Mouse (Mus musculus) liver, embryonic 14.5 days (tissue): ENCODE results near the gene Vps26c. TPM values are rescaled to one million over a fixed set of nuclear protein-coding genes. Genes with fewer than 3 reads are reported as not detected.

Experiments
- ATAC-seq: fragments of 200-750 bp; cut with Nextera tagmentation; 2 replicates; pipeline ENCODE4 v1.8.0; 2017; ENCODE audit warnings: moderate number of reproducible peaks, mild to moderate bottlenecking, moderate library complexity; ENCODE audit not compliant: insufficient read depth
- DNase-seq, 3 experiments: peaks; one replicate each; pipeline ENCODE4 v3.0.0-alpha.2; 2012 to 2013; ENCODE audit warnings: low read depth in 3 of 3, low spot score in 3 of 3
- H3K27ac ChIP-seq: fragments of 300-500 bp; sonication (generic); 2 replicates; pipeline ENCODE4 v1.5.1; 2014; ENCODE audit warnings: moderate library complexity, mild to moderate bottlenecking, control low read depth, inconsistent platforms
- H3K27me3 ChIP-seq: fragments of 300-500 bp; sonication (generic); 2 replicates; pipeline ENCODE4 v1.6.1; 2014; ENCODE audit warnings: mild to moderate bottlenecking, low read length, moderate library complexity; ENCODE audit not compliant: control insufficient read depth, insufficient read depth
- H3K36me3 ChIP-seq: fragments of 300-500 bp; sonication (generic); replicated peaks from 2 replicates; pipeline ENCODE4 v1.6.1; 2014; ENCODE audit warnings: low read depth; ENCODE audit not compliant: control insufficient read depth, insufficient read depth
- H3K4me1 ChIP-seq, 2 experiments: fragments of 200-500 bp in 1 of 2; fragments of 300-500 bp in 1 of 2; sonication (generic) in 1 of 2; replicated peaks; 2 replicates each; pipeline ENCODE4 v1.6.1; 2012 to 2014; ENCODE audit warnings: antibody characterized with exemption in 1 of 2, inconsistent platforms in 1 of 2, low read length in 1 of 2; ENCODE audit not compliant: control insufficient read depth in 2 of 2, insufficient read depth in 2 of 2
- H3K4me2 ChIP-seq: fragments of 300-500 bp; sonication (generic); 2 replicates; pipeline ENCODE4 v1.6.1; 2014; ENCODE audit warnings: low read depth, mild to moderate bottlenecking, control low read depth, moderate library complexity
- H3K4me3 ChIP-seq, 2 experiments: fragments of 200-500 bp in 1 of 2; fragments of 300-500 bp in 1 of 2; sonication (generic) in 1 of 2; 2 replicates each; pipeline ENCODE4 v1.5.1; 2012 to 2014; ENCODE audit warnings: low read depth in 2 of 2, low read length in 2 of 2, mild to moderate bottlenecking in 2 of 2, control low read depth in 1 of 2, inconsistent platforms in 1 of 2, moderate library complexity in 1 of 2; ENCODE audit not compliant: insufficient read depth in 1 of 2
- H3K9ac ChIP-seq: fragments of 300-500 bp; sonication (generic); replicated peaks from 2 replicates; pipeline ENCODE4 v1.6.1; 2014; ENCODE audit warnings: mild to moderate bottlenecking, control low read depth, moderate library complexity
- H3K9me3 ChIP-seq: fragments of 300-500 bp; sonication (generic); 2 replicates; pipeline ENCODE4 v1.6.1; 2016; ENCODE audit warnings: low read length, mixed read lengths; ENCODE audit not compliant: control insufficient read depth
- CTCF ChIP-seq: IDR thresholded peaks from 2 replicates; pipeline ENCODE4 v1.5.1; 2016; ENCODE audit warnings: antibody characterized with exemption, low read depth, control low read depth
- EP300 ChIP-seq: IDR thresholded peaks from 2 replicates; pipeline ENCODE4 v1.6.1; 2016; ENCODE audit warnings: antibody characterized with exemption, low read depth
- WGBS: fragments of 180-500 bp; shearing (Covaris S2); extraction: QIAGEN DNeasy Blood & Tissue Kit; methylation state at CpG from one replicate; pipeline ENCODE4 v1.1.7; 2014; ENCODE audit not compliant: insufficient replicate concordance; 5-methylcytosine and 5-hydroxymethylcytosine counted together
- polyA plus RNA-seq, 2 experiments: library from polyadenylated mRNA; depleted of rRNA in 1 of 2; stranded (reverse) in 1 of 2; unstranded in 1 of 2; fragments of >200 nt; fragmentation: Nextera tagmentation in 1 of 2; extraction: Ambion mirVana in 1 of 2; gene quantifications; 2 replicates each; pipeline versions ENCODE4 v1.2.1 to v1.2.3; 2012 to 2014

Vps26c gene
- 12.2 and 13.3 TPM in 2 replicates for polyA plus RNA-seq (2012; rRNA removed)
- polyA plus RNA-seq (2014; fragmentation: Nextera tagmentation; extraction: Ambion mirVana), result 18.3 and 18.8 TPM in 2 replicates

- no peak for TF ChIP-seq EP300
- TF ChIP-seq CTCF, result 0 out of 2 replicates have a peak, but pooled peaks have one; percentile 12
- peak within 1 kb of the TSS; percentile 92 for H3K9ac ChIP-seq
- no peaks in the 10 kb centered on the region for H3K27me3 ChIP-seq
- H3K27ac ChIP-seq, result peak within 1 kb of the TSS; percentile 79
- peak within 1 kb of the TSS; percentile 85 for H3K4me2 ChIP-seq
- peaks cover 11 to 27% of the 10 kb centered on the region in 2 experiments for H3K4me1 ChIP-seq
- peak within 1 kb of the TSS; percentile 73 to 85 for H3K4me3 ChIP-seq
- DNase-seq (peak; percentile 92 to 94 (median 94)), ATAC-seq (peak; percentile 90)
- no peaks in the 10 kb centered on the region for H3K36me3 ChIP-seq
- under 1% methylated on average over 93 of the region's 93 CpGs for WGBS
- no peaks in the 10 kb centered on the region for H3K9me3 ChIP-seq
Observed at GRCm38 (mm10) chr16:94526344-94527151, at the start of gene Vps26c. Gene Vps26c (minus strand): TSS chr16:94526830.

GRCm38 (mm10) chr16:94575757-94576156 lies 49.1 kb upstream of the Vps26c start:
- H3K9me3 ChIP-seq, result no peaks in the 10 kb centered on the region
- no peak overlapping the region for H3K9ac ChIP-seq
- WGBS, result 77% methylated on average over 5 of the region's 5 CpGs
- peaks cover 15 to 25% of the 10 kb centered on the region in 2 experiments for H3K4me1 ChIP-seq
- H3K27me3 ChIP-seq, result no peaks in the 10 kb centered on the region
- TF ChIP-seq EP300, result no peak
- TF ChIP-seq CTCF, result no peak
- no peak for ATAC-seq
- no peaks in the 10 kb centered on the region for H3K36me3 ChIP-seq
- no peak overlapping the region for H3K27ac ChIP-seq
- no peak overlapping the region for H3K4me2 ChIP-seq
- no peak for DNase-seq
- H3K4me3 ChIP-seq, result no peak overlapping the region

- no peak for DNase-seq
- H3K27me3 ChIP-seq, result no peaks in the 10 kb centered on the region
- H3K36me3 ChIP-seq, result no peaks in the 10 kb centered on the region
- H3K4me3 ChIP-seq, result no peak overlapping the region
- no peak for ATAC-seq
- H3K4me1 ChIP-seq, result peaks cover 15 to 24% of the 10 kb centered on the region in 2 experiments
- H3K9ac ChIP-seq, result no peak overlapping the region
- TF ChIP-seq EP300 (no peak), CTCF (no peak)
- no peak overlapping the region for H3K27ac ChIP-seq
- H3K4me2 ChIP-seq, result no peak overlapping the region
- no peaks in the 10 kb centered on the region for H3K9me3 ChIP-seq
Observed at GRCm38 (mm10) chr16:94574718-94575094, 48.1 kb upstream of the Vps26c start.

- H3K4me1 ChIP-seq, result peaks cover 15 to 24% of the 10 kb centered on the region in 2 experiments
- no peaks in the 10 kb centered on the region for H3K36me3 ChIP-seq
- H3K27ac ChIP-seq, result no peak overlapping the region
- H3K4me2 ChIP-seq, result no peak overlapping the region
- no peaks in the 10 kb centered on the region for H3K9me3 ChIP-seq
- no peak for DNase-seq
- H3K27me3 ChIP-seq, result no peaks in the 10 kb centered on the region
- TF ChIP-seq EP300, result no peak
- TF ChIP-seq CTCF, result no peak
- H3K9ac ChIP-seq, result no peak overlapping the region
- H3K4me3 ChIP-seq, result no peak overlapping the region
- WGBS, result 57% methylated on average over 3 of the region's 3 CpGs
- no peak for ATAC-seq
Observed at GRCm38 (mm10) chr16:94574025-94574717, 47.5 kb upstream of the Vps26c start.

GRCm38 (mm10) chr16:94572422-94572821 lies 45.8 kb upstream of the Vps26c start:
- Histone ChIP-seq H3K9me3 (no peaks in the 10 kb centered on the region), H3K27ac (no peak overlapping the region), H3K9ac (no peak overlapping the region; the same call in 1 of the 2 replicates), H3K4me2 (peak overlapping the region; percentile 93), H3K36me3 (no peaks in the 10 kb centered on the region), H3K27me3 (no peaks in the 10 kb centered on the region), H3K4me3 (peak overlapping the region in 1 of 2 experiments; percentile 29; a peak in 1 of 4 replicates), H3K4me1 (peaks cover 18 to 30% of the 10 kb centered on the region in 2 experiments)
- WGBS, result 32% methylated on average over 2 of the region's 2 CpGs
- no peak for ATAC-seq
- no peak for DNase-seq
- no peak for TF ChIP-seq CTCF
- no peak for TF ChIP-seq EP300
